Mouse (Mus musculus): ENCODE data around the gene Wsb1. TPM values are rescaled to one million over a fixed set of nuclear protein-coding genes. Genes with fewer than 3 reads are reported as not detected.
"Not testable (repeated sequence)": the region's sequence is repeated elsewhere in the genome, so short reads cannot be mapped to it uniquely, and the experiment has no call there.

Gene Wsb1
- total RNA-seq, 2 experiments from 2014 or later, result 85.9 to 87.5 TPM

- Histone ChIP-seq H3K27ac (no peak overlapping the region), H3K4me3 (no peak overlapping the region)
- no peak for DNase-seq (ENCODE audit: extremely low spot score in 1 of 2, low spot score in 2 of 2)
- no peak for TF ChIP-seq CTCF (IDR thresholded peaks at IDR 0.05)
- intact Hi-C loops (cut with DNase I), result loop anchor here (2.0 kb wide), 1 partner anchor 64 kb away; no protein-coding TSS in a partner anchor
Measured at GRCm38 (mm10) chr11:79288913-79289640, 34.6 kb upstream of the Wsb1 start.

GRCm38 (mm10) chr11:79288278-79288843 is 33.9 kb upstream of the Wsb1 start:
- H3K4me3 ChIP-seq, result no peak overlapping the region
- DNase-seq (ENCODE audit: extremely low spot score in 1 of 2, low spot score in 2 of 2), result no peak
- intact Hi-C loops (cut with DNase I), result loop anchor here (2.0 kb wide), 1 partner anchor 64 kb away; no protein-coding TSS in a partner anchor
- H3K27ac ChIP-seq, result no peak overlapping the region
- no peak for TF ChIP-seq CTCF (IDR thresholded peaks at IDR 0.05)

DNA sequence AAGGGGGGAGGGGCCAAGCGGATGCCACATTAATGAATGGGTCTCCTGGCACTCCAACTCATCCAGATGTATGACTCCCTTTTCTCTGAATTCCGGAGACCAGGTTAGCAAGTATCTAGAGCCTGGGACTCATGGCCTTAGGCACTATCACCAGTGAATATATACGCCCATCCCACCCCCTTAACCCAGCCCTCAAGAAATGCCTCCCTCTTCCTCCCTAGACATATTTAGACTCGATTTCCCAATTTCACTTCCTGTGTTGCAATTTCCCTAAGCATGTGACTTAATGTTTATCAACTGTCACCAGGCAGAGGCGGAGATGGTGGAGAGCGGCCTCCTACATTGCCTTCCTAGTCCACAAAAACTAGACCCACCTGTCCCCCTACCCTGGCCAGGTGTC is 33.0 kb upstream of the Wsb1 start:
- Histone ChIP-seq H3K4me3 (no peak overlapping the region), H3K27ac (no peak overlapping the region)
- no peak for DNase-seq (ENCODE audit: extremely low spot score in 1 of 2, low spot score in 2 of 2)
- no peak for TF ChIP-seq CTCF (IDR thresholded peaks at IDR 0.05)
- intact Hi-C loops (cut with DNase I), result no loop called here

GRCm38 (mm10) chr11:79286305-79286799 is 31.9 kb upstream of the Wsb1 start:
- no peak for TF ChIP-seq CTCF (IDR thresholded peaks at IDR 0.05)
- Histone ChIP-seq H3K4me3 (no peak overlapping the region), H3K27ac (no peak overlapping the region)
- no peak for DNase-seq (ENCODE audit: extremely low spot score in 1 of 2, low spot score in 2 of 2)
- intact Hi-C loops (cut with DNase I), result no loop called here

DNA sequence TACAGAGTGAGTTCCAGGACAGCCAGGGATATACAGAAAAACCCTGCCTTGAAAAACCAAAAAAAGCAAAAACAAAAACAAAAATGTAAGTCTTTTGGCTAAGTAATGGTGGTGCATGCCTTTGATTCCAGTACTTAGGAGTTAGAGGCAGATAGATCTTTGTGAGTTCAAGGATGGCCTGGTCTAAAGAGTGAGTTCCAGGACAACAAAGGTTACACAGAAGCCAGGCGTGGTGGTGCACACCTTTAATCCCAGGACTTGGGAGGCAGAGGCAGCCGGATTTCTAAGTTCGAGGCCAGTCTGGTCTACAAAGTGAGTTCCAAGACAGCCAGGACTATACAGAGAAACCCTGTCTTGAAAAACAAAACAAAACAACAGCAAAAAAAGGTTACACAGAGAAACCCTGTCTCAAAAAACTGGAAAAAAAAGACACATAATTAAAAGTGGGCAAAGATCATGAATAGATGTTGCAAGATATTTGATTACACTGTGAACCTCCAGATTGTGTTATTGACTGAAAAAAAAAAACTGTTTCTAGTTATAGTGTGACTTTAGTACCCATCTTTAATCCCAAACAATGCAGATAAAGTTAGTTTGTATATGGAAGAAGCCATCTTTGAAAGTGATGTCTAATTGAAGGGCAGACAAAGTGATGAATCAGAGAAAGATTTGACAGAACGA is 29.0 kb upstream of the Wsb1 start:
- TF ChIP-seq CTCF (IDR thresholded peaks at IDR 0.05), result no peak
- Histone ChIP-seq H3K4me3 (no peak overlapping the region), H3K27ac (no peak overlapping the region)
- intact Hi-C loops (cut with DNase I), result no loop called here
- no peak for DNase-seq (ENCODE audit: extremely low spot score in 1 of 2, low spot score in 2 of 2)

DNA sequence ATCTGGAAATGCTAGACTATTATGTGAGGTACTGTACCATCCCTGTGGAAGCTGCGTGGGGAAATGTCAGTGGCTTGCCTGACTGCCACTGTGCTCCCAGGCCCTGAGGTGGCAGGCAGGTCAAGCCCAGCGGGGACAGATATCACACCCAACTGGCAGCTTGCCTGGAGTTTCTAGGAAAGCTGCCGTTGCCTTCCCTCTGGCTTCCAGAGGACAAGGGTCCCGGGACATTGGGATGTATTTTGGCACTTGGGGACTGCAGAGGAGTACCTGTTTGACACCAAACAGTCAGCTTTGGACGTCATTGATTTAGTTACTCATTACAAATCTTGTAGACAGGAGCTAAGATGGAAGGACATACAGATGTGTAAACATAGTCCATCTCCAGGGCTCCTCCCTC is 26.9 kb upstream of the Wsb1 start:
- no peak for TF ChIP-seq CTCF (IDR thresholded peaks at IDR 0.05)
- H3K27ac ChIP-seq, result no peak overlapping the region
- no peak overlapping the region for H3K4me3 ChIP-seq
- DNase-seq (ENCODE audit: extremely low spot score in 1 of 2, low spot score in 2 of 2), result no peak
- intact Hi-C loops (cut with DNase I), result no loop called here

- DNase-seq (ENCODE audit: extremely low spot score in 1 of 2, low spot score in 2 of 2), result no peak
- H3K4me3 ChIP-seq, result no peak overlapping the region
- TF ChIP-seq CTCF (IDR thresholded peaks at IDR 0.05), result no peak
- no peak overlapping the region for H3K27ac ChIP-seq
- intact Hi-C loops (cut with DNase I), result no loop called here
Measured at GRCm38 (mm10) chr11:79279732-79280405, 25.4 kb upstream of the Wsb1 start.

GRCm38 (mm10) chr11:79273757-79274156 is 19.3 kb upstream of the Wsb1 start:
- no peak for DNase-seq (ENCODE audit: extremely low spot score in 1 of 2, low spot score in 2 of 2)
- no peak for TF ChIP-seq CTCF (IDR thresholded peaks at IDR 0.05)
- intact Hi-C loops (cut with DNase I), result no loop called here
- Histone ChIP-seq H3K4me3 (no peak overlapping the region), H3K27ac (no peak overlapping the region)

- intact Hi-C loops (cut with DNase I), result no loop called here
- H3K4me3 ChIP-seq, result no peak overlapping the region
- TF ChIP-seq CTCF (IDR thresholded peaks at IDR 0.05), result no peak
Measured at GRCm38 (mm10) chr11:79273039-79273438, 18.6 kb upstream of the Wsb1 start.

GRCm38 (mm10) chr11:79267171-79267570 is 12.7 kb upstream of the Wsb1 start:
- TF ChIP-seq CTCF (IDR thresholded peaks at IDR 0.05), result no peak
- Histone ChIP-seq H3K27ac (no peak overlapping the region), H3K4me3 (no peak overlapping the region)
- DNase-seq (ENCODE audit: extremely low spot score in 1 of 2, low spot score in 2 of 2), result peak in 1 of 2 experiments; percentile 10
- intact Hi-C loops (cut with DNase I), result loop anchor here (10.0 kb wide), 1 partner anchor 392 kb away; no protein-coding TSS in a partner anchor

More at GRCm38 (mm10) chr11:79273039-79273438, 18.6 kb upstream of the Wsb1 start:
- no peak for DNase-seq (ENCODE audit: extremely low spot score in 1 of 2, low spot score in 2 of 2)
- no peak overlapping the region for H3K27ac ChIP-seq

DNA sequence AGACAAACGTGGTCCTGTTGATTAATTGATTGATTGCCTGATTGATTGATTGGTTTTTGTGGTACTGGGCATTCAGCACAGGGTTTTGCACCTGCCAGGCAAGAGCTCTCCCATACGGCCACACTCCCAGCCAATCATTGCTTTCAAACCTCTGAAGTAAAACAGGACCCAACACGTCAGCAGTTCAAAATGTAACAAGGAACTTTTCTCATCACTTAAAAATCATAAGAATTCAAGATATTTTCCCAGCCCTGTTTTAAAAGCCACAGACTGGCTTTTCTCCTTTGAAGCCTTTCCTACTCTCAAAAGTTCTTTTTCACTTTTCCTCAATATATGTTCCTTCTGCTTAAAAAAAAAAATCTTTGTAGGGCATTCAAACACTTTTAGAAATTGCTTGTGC is 9.9 kb upstream of the Wsb1 start:
- no peak overlapping the region for H3K4me3 ChIP-seq
- H3K27ac ChIP-seq, result no peak overlapping the region
- no peak for DNase-seq (ENCODE audit: extremely low spot score in 1 of 2, low spot score in 2 of 2)
- no peak for TF ChIP-seq CTCF (IDR thresholded peaks at IDR 0.05)
- intact Hi-C loops (cut with DNase I), result loop anchor here (10.0 kb wide), 1 partner anchor 390 kb away; no protein-coding TSS in a partner anchor

- not testable (repeated sequence) for DNase-seq (ENCODE audit: extremely low spot score in 1 of 2, low spot score in 2 of 2); H3K4me3 ChIP-seq; H3K27ac ChIP-seq
- intact Hi-C loops (cut with DNase I), result loop anchor here (10.0 kb wide), 1 partner anchor 385 kb away; no protein-coding TSS in a partner anchor
Measured at GRCm38 (mm10) chr11:79260126-79260525, 5.7 kb upstream of the Wsb1 start.

Data from left cerebral cortex, adult 2 months (tissue).